Mouse (Mus musculus) urinary bladder, adult 18-20 months (tissue): ENCODE data around the gene Gm5771.
"Not testable (repeated sequence)": the region's sequence is repeated elsewhere in the genome, so short reads cannot be mapped to it uniquely, and the experiment has no call there.

Experiments used
- DNase-seq, 2 experiments: peaks; one replicate each; pipeline ENCODE4 v3.0.0; 2022; ENCODE audit warnings: low spot score in 2 of 2, mixed read lengths in 2 of 2

Gm5771 gene

GRCm38 (mm10) chr6:41392056-41392455, at the start of gene Gm5771:
TSS of gene Gm5771 (plus strand) at chr6:41392356.
- DNase-seq, result not testable (repeated sequence)

- DNase-seq, result no peak
Measured at GRCm38 (mm10) chr6:41353932-41354331, 38.2 kb upstream of the Gm5771 start, which contains the start of gene Try10. TSS of gene Try10 (plus strand) at chr6:41354105.

GRCm38 (mm10) chr6:41373772-41374171, 18.4 kb upstream of the Gm5771 start:
- DNase-seq, result not testable (repeated sequence)

GRCm38 (mm10) chr6:41377578-41377977, 14.6 kb upstream of the Gm5771 start, which contains the start of gene Prss3:
TSS of gene Prss3 (minus strand) at chr6:41377678.
- DNase-seq, result not testable (repeated sequence)

GRCm38 (mm10) chr6:41386781-41387180, 5.4 kb upstream of the Gm5771 start:
- no peak for DNase-seq

- DNase-seq, result not testable (repeated sequence)
Measured at GRCm38 (mm10) chr6:41391640-41392039, 516 bp upstream of the Gm5771 start.

GRCm38 (mm10) chr6:41442261-41442660, 50.1 kb downstream of the Gm5771 start:
- DNase-seq, result not testable (repeated sequence)

GRCm38 (mm10) chr6:41446045-41446444, 53.9 kb downstream of the Gm5771 start, which contains the start of gene Gm10334:
TSS of gene Gm10334 (minus strand) at chr6:41446145.
- DNase-seq, result not testable (repeated sequence)
